Mouse (Mus musculus): ENCODE measurements at regions not wholly inside any gene's neighbourhood (a gene's known extent, or its start where the extent isn't known, plus 50 kb on each side); places are given as distances from the start of the nearest gene placed in this dataset.

DNA sequence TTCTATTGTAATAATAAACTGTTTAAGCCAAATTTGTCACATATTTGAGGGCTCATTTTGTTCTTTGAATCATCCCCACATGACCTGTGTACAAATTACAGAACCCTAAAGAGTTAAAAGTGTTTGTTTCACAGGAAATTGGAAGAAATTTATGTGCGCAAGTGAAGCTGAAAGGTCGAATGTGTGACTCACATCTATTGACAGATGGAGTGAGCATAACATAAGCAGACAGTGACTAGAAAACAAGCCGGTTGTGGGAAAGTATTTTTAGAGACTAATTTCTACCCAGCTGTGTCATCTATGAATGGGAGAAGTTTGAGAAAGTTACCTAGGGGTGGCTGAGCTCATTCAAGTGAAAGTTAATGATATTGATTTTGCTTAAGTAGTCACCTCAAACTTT, 732.8 kb downstream of the Kcna4 start:
- no peaks in the 10 kb centered on the region for H3K79me2 ChIP-seq (ENCODE audit: control insufficient read depth, insufficient read depth, low read length, poor library complexity)
- no peak for DNase-seq (ENCODE audit: low read depth, low spot score)
- no peak overlapping the region for H3K9ac ChIP-seq (ENCODE audit: control insufficient read depth, low read depth, low read length, poor library complexity, severe bottlenecking)
- TF ChIP-seq MAZ (IDR thresholded peaks at IDR 0.05; ENCODE audit: low read depth, low read length): no peak
- H3K27ac ChIP-seq (ENCODE audit: control insufficient read depth, low read depth, low read length): no peak overlapping the region
- H3K36me3 ChIP-seq (ENCODE audit: control insufficient read depth in 1 of 2, insufficient read depth in 2 of 2, low read length in 2 of 2): no peaks in the 10 kb centered on the region
- no peaks in the 10 kb centered on the region for H3K4me1 ChIP-seq (ENCODE audit: control insufficient read depth in 1 of 2, insufficient read depth in 2 of 2, low read length in 2 of 2)
- no peaks in the 10 kb centered on the region for H3K9me3 ChIP-seq (replicated peaks; ENCODE audit: insufficient read depth, low read length)
- no peak overlapping the region for H3K4me3 ChIP-seq (ENCODE audit: control insufficient read depth in 1 of 2, insufficient read depth in 1 of 2, low read depth in 2 of 2, low read length in 2 of 2)
- no peaks in the 10 kb centered on the region for H3K27me3 ChIP-seq (ENCODE audit: control insufficient read depth in 1 of 2, insufficient read depth in 2 of 2, low read length in 2 of 2)

DNA sequence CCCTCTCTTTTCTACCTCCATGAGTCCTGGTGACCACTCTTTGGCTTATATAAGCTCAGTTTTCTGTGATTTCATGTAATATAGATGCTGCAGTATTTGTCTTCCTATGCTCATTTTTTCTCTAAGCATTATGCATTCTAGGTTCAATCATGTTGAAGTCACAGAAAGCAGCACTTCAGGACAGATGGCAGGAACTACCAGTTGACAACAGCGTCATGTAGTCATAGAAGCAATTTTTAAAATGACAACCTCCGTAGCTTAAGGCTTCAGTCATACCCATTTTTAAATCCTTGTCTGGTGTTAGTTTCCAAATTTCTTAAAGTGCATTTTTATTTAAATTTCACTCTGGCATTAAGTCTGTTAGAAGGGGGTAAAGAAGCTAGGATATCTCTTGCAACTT, 740.2 kb downstream of the Kcna4 start:
- Histone ChIP-seq H3K27ac (ENCODE audit: control insufficient read depth, low read depth, low read length) (no peak overlapping the region), H3K4me3 (ENCODE audit: control insufficient read depth in 1 of 2, insufficient read depth in 1 of 2, low read depth in 2 of 2, low read length in 2 of 2) (no peak overlapping the region), H3K27me3 (ENCODE audit: control insufficient read depth in 1 of 2, insufficient read depth in 2 of 2, low read length in 2 of 2) (no peaks in the 10 kb centered on the region), H3K4me1 (ENCODE audit: control insufficient read depth in 1 of 2, insufficient read depth in 2 of 2, low read length in 2 of 2) (no peaks in the 10 kb centered on the region), H3K9ac (ENCODE audit: control insufficient read depth, low read depth, low read length, poor library complexity, severe bottlenecking) (no peak overlapping the region), H3K36me3 (ENCODE audit: control insufficient read depth in 1 of 2, insufficient read depth in 2 of 2, low read length in 2 of 2) (no peaks in the 10 kb centered on the region), H3K9me3 (replicated peaks; ENCODE audit: insufficient read depth, low read length) (no peaks in the 10 kb centered on the region), H3K79me2 (ENCODE audit: control insufficient read depth, insufficient read depth, low read length, poor library complexity) (no peaks in the 10 kb centered on the region)
- no peak for DNase-seq (ENCODE audit: low read depth, low spot score)
- TF ChIP-seq CHD2 (IDR thresholded peaks at IDR 0.05; ENCODE audit: low read length): no peak
- TF ChIP-seq NELFE (IDR thresholded peaks at IDR 0.05; ENCODE audit: low read depth, low read length): no peak
- TF ChIP-seq MXI1 (IDR thresholded peaks at IDR 0.05; ENCODE audit: low read depth, low read length): no peak
- no peak for TF ChIP-seq JUND (IDR thresholded peaks at IDR 0.05; ENCODE audit: low read depth, low read length)
- TF ChIP-seq KAT2A (conservative IDR thresholded peaks at IDR 0.05; ENCODE audit: low read depth, low read length): no peak
- no peak for TF ChIP-seq SMC3 (IDR thresholded peaks at IDR 0.05; ENCODE audit: low read depth, low read length)
- TF ChIP-seq NRF1 (IDR thresholded peaks at IDR 0.05; ENCODE audit: insufficient read depth, low read depth, low read length, poor library complexity, severe bottlenecking): no peak
- no peak for TF ChIP-seq SIN3A (IDR thresholded peaks at IDR 0.05; ENCODE audit: low read length)
- TF ChIP-seq TBP (IDR thresholded peaks at IDR 0.05; ENCODE audit: low read depth, low read length): no peak
- no peak for TF ChIP-seq EP300 (IDR thresholded peaks at IDR 0.05; ENCODE audit: low read depth in 1 of 2, low read length in 2 of 2)
- no peak for TF ChIP-seq USF1 (IDR thresholded peaks at IDR 0.05; ENCODE audit: low read depth, low read length)
- TF ChIP-seq POLR2AphosphoS2 (IDR thresholded peaks at IDR 0.05; ENCODE audit: low read length): no peak
- no peak for TF ChIP-seq CTCF (IDR thresholded peaks at IDR 0.05 in 2 of 3, conservative IDR thresholded peaks at IDR 0.05 in 1 of 3; ENCODE audit: control insufficient read depth in 1 of 3, insufficient read depth in 1 of 3, low read depth in 2 of 3, low read length in 3 of 3, poor library complexity in 1 of 3, severe bottlenecking in 1 of 3)
- TF ChIP-seq MAZ (IDR thresholded peaks at IDR 0.05; ENCODE audit: low read depth, low read length): no peak
- TF ChIP-seq BHLHE40 (IDR thresholded peaks at IDR 0.05; ENCODE audit: borderline replicate concordance, low read depth, low read length): no peak

DNA sequence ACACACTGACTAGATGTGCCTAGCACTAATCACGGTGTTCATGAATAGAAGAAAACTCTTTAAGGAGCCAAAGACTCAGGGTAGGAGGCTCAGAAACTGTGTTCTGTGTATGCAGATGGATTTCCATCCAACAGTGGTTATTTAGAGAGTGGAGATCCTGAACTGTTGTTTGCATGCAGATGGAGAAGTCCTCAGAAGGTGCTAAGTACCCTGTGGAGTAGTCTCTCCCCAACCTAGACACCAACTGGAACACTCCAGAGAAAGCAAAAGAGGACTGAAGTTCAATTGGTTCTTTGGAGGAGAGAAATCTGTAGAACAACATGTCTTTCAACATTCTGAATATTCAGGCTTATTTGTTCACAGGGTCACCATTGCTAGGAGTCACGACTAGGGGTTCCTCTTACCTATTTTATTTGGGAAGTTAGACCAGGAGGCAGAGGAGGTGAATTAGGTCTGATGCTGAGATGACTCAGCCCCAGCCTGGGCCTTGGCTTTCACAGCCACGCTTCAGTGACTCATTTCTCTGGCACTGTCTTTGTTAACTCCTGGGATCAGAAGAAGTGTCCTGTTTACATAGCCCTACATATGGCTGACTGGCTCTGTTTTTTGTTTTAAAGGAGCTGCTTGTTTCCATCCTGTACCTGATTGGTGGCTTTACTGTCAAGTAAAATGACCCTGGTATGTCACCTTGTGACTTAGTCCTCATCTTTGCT, 742.0 kb downstream of the Kcna4 start:
- DNase-seq (ENCODE audit: low read depth, low spot score): no peak
- TF ChIP-seq MEF2A (IDR thresholded peaks at IDR 0.05; ENCODE audit: extremely low read depth, insufficient replicate concordance, low read depth, low read length, poor library complexity, severe bottlenecking) (no peak), ZMIZ1 (IDR thresholded peaks at IDR 0.05; ENCODE audit: low read depth, low read length) (no peak), GATA1 (IDR thresholded peaks at IDR 0.05; ENCODE audit: low read depth, low read length) (no peak), BHLHE40 (IDR thresholded peaks at IDR 0.05; ENCODE audit: borderline replicate concordance, low read depth, low read length) (no peak), MYB (IDR thresholded peaks at IDR 0.05; ENCODE audit: low read depth, low read length) (no peak), TCF12 (IDR thresholded peaks at IDR 0.05; ENCODE audit: low read depth, low read length) (no peak), GABPA (IDR thresholded peaks at IDR 0.05; ENCODE audit: low read depth, low read length) (no peak), POLR2A (IDR thresholded peaks at IDR 0.05; ENCODE audit: control insufficient read depth in 1 of 2, insufficient read depth in 1 of 2, low read depth in 1 of 2, low read length in 2 of 2, poor library complexity in 1 of 2) (no peak), USF2 (IDR thresholded peaks at IDR 0.05; ENCODE audit: borderline replicate concordance in 1 of 2, insufficient read depth in 1 of 2, low read depth in 1 of 2, low read length in 2 of 2) (no peak)

More for the DNA sequence above, 742.0 kb downstream of the Kcna4 start:
- no peaks in the 10 kb centered on the region for H3K9me3 ChIP-seq (replicated peaks; ENCODE audit: insufficient read depth, low read length)
- no peaks in the 10 kb centered on the region for H3K79me2 ChIP-seq (ENCODE audit: control insufficient read depth, insufficient read depth, low read length, poor library complexity)
- no peaks in the 10 kb centered on the region for H3K36me3 ChIP-seq (ENCODE audit: control insufficient read depth in 1 of 2, insufficient read depth in 2 of 2, low read length in 2 of 2)
- H3K27ac ChIP-seq (ENCODE audit: control insufficient read depth, low read depth, low read length): no peak overlapping the region
- H3K27me3 ChIP-seq (ENCODE audit: control insufficient read depth in 1 of 2, insufficient read depth in 2 of 2, low read length in 2 of 2): no peaks in the 10 kb centered on the region
- H3K9ac ChIP-seq (ENCODE audit: control insufficient read depth, low read depth, low read length, poor library complexity, severe bottlenecking): no peak overlapping the region
- no peak overlapping the region for H3K4me3 ChIP-seq (ENCODE audit: control insufficient read depth in 1 of 2, insufficient read depth in 1 of 2, low read depth in 2 of 2, low read length in 2 of 2)
- no peaks in the 10 kb centered on the region for H3K4me1 ChIP-seq (ENCODE audit: control insufficient read depth in 1 of 2, insufficient read depth in 2 of 2, low read length in 2 of 2)
